Mouse (Mus musculus): ENCODE results near the gene Mettl1.

- TF ChIP-seq CTCF (IDR thresholded peaks at IDR 0.05; ENCODE audit: control insufficient read depth, insufficient read depth, low read length) (no peak), POLR2A (IDR thresholded peaks at IDR 0.05; ENCODE audit: borderline replicate concordance, control insufficient read depth, low read depth, low read length) (no peak)
Observed at GRCm38 (mm10) chr10:127061085-127061484, 19.9 kb downstream of the Mettl1 start.
